Mouse (Mus musculus) spleen, postnatal 10 days (tissue): ENCODE measurements around the gene Elavl2.

Source experiments
- DNase-seq, 2 experiments: peaks; one replicate each; pipeline ENCODE4 v3.0.0; 2021 to 2022; ENCODE audit warnings: low spot score in 2 of 2

Gene Elavl2

GRCm38 (mm10) chr4:91400423-91400822 is at the start of gene Elavl2:
Elavl2 (minus strand) TSS chr4:91400785.
- no peak for DNase-seq

GRCm38 (mm10) chr4:91447887-91448286 is 47.3 kb upstream of the Elavl2 start:
- no peak for DNase-seq

GRCm38 (mm10) chr4:91415582-91415981 is 15.0 kb upstream of the Elavl2 start:
- no peak for DNase-seq

- no peak for DNase-seq
Observed at GRCm38 (mm10) chr4:91405047-91405446, 4.5 kb upstream of the Elavl2 start.

GRCm38 (mm10) chr4:91399510-91400196 is 932 bp downstream of the Elavl2 start:
- no peak for DNase-seq

- no peak for DNase-seq
Observed at GRCm38 (mm10) chr4:91391987-91392598, 8.5 kb downstream of the Elavl2 start.

GRCm38 (mm10) chr4:91387701-91388100 is 12.9 kb downstream of the Elavl2 start:
- no peak for DNase-seq

GRCm38 (mm10) chr4:91381201-91381627 is 19.4 kb downstream of the Elavl2 start:
- no peak for DNase-seq

- no peak for DNase-seq
Observed at GRCm38 (mm10) chr4:91380341-91381117, 20.1 kb downstream of the Elavl2 start.

GRCm38 (mm10) chr4:91379559-91379958 is 21.0 kb downstream of the Elavl2 start:
- DNase-seq, result no peak

- DNase-seq, result peak in 1 of 2 experiments; percentile 28
Observed at GRCm38 (mm10) chr4:91376317-91376910, 24.2 kb downstream of the Elavl2 start.

- no peak for DNase-seq
Observed at GRCm38 (mm10) chr4:91375372-91375687, 25.3 kb downstream of the Elavl2 start.

- DNase-seq, result no peak
Observed at GRCm38 (mm10) chr4:91374571-91375371, 25.8 kb downstream of the Elavl2 start.

GRCm38 (mm10) chr4:91372844-91373243 is 27.7 kb downstream of the Elavl2 start:
- no peak for DNase-seq

- DNase-seq, result no peak
Observed at GRCm38 (mm10) chr4:91371819-91372215, 28.8 kb downstream of the Elavl2 start.

GRCm38 (mm10) chr4:91371131-91371818 is 29.3 kb downstream of the Elavl2 start:
- no peak for DNase-seq

GRCm38 (mm10) chr4:91365276-91365675 is 35.3 kb downstream of the Elavl2 start:
- no peak for DNase-seq

- DNase-seq, result no peak
Observed at GRCm38 (mm10) chr4:91363963-91364362, 36.6 kb downstream of the Elavl2 start.

GRCm38 (mm10) chr4:91362520-91362919 is 38.1 kb downstream of the Elavl2 start:
- no peak for DNase-seq

- DNase-seq, result no peak
Observed at GRCm38 (mm10) chr4:91353138-91353537, 47.4 kb downstream of the Elavl2 start.

GRCm38 (mm10) chr4:91349579-91349978 is 51.0 kb downstream of the Elavl2 start:
- DNase-seq, result no peak
